Mouse (Mus musculus) MEL-GATA-1-ER (cell line): Measurements from ENCODE around the gene Espl1.

Experiments
- DNase-seq: peaks from one replicate; pipeline ENCODE4 v3.0.0-alpha.2; 2012; ENCODE audit warnings: low read depth; ENCODE audit errors: extremely low read depth

Gene Espl1

DNA sequence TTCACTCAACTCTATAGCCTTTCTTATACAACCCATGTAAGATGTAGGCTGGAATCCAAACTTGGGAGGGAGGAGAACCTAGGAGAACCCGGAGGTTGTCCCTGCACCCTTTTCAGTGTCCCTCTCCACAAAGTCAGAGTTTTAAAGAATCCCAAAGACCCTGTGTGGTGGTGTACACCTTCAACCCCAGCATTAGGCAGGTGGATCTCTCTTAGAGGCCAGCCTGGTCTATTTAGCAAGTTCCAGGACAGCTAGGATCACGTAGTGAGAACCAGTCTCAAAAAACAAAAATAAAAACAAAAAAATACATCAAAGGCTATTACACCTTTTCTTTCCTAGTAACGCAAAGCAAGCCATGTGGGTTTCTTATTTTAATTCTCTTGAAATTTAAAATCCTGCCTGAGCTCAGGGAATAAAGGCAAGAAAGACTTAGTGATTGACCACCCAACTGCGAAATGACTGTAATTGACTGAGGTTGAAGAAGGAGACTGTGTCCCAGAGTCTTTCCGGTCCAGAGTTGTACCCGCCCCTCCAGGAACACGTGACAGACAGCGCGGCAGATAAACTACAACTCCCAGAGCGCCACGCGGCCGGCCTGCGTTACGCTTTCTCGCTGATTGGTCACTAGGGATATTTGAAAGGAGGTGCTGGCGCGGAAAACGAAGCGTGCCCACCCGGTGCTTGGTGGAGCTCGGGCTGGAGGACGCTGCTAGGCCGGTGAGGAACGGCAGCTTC lies at the start of gene Espl1:
Espl1 (plus strand) TSS at position 634 of the 735 bp plus-strand sequence.
- peak; percentile 98 for DNase-seq

- peak; percentile 85 for DNase-seq
Observed at GRCm38 (mm10) chr15:102246866-102247251, 49.2 kb upstream of the Espl1 start.

GRCm38 (mm10) chr15:102247252-102248130 lies 48.6 kb upstream of the Espl1 start:
- DNase-seq = peak; percentile 61

DNA sequence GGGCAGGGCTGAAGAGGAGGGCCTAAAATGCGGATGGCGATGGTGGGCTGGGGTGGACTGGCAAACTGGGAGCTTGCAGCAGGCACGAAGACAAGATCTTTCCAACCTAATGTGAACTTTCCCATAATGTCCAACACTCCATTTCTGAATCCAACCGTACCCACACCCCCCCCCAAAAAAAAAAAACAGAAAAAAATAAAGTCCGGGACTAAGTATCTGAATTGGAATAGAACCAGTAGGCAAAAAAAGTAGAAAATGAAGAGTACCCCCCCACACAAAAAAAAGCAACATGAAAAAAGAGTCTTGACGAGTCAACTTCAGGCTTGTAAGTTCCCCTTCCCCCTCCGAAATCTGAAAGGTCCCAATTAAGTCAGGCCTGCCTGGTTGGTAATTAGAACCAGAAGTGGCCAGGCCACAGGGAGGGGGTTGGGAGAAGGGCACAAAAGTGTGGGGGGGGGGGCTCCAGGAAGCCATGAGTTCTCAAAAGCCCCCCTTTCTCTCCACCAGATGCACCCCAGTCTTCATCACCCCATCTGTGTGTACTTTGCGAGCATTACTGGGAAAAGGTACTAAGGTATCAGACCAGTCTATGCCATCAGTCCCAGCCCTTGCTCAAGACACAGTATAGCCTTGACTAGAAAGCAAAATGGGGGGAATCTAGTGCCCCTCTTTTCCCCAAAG lies 47.8 kb upstream of the Espl1 start:
- DNase-seq = no peak

DNA sequence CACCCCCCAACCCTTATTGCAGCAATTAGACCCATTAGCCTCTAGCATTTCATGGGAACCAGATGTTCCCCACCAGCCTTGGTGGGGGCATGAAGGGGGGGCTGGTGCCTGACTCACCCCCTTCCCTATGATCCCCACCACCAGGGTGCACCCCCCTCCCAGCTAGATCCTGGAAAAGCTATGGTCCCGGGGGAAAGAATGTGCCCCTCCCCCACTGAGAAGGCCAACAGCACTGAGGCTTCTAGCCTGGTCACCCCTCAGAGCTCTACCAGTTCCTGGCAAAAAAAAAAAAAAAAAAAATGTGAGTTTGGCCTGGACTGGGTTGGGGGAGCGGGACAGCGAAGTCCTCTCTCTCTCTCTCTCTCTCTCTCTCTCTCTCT lies 47.3 kb upstream of the Espl1 start:
- DNase-seq = no peak

GRCm38 (mm10) chr15:102249251-102249691 lies 46.8 kb upstream of the Espl1 start:
- no peak for DNase-seq

- DNase-seq = no peak
Observed at GRCm38 (mm10) chr15:102249967-102250366, 46.1 kb upstream of the Espl1 start.

- DNase-seq = no peak
Observed at GRCm38 (mm10) chr15:102250521-102250920, 45.5 kb upstream of the Espl1 start.

DNA sequence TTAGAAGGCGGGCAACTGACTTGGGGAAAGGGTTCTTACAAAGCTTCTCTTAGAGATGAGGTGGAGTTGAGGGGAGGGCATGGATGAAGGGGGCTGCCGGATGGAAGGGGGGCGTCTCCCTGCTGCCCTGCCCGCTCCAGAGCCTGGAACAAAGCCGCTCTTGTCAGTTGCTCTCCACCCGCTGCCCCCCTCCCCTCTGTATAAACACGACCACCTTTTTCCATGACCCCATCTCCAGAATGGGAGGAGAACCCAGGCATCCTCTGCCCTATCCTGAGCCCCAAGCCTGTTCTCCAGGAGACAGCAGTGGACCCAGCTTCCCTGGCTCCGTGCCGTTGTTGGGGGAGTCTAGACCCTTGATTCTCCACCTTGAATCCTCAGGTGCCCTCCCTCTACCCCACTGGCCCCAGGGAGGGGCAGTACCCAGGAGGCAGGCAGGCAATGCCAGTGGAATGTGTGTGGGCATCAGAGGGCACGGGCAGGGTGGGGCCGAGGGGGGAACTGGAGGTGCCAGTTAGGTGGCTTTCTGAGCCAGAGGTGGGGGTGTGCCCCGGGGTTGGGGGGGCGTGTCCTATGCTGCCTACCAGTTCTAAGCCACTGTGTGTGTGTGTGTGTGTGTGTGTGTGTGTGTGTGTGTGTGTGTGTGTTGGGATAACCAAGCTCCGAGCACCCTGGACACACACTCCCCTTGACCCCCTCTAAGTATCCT lies 40.4 kb upstream of the Espl1 start:
- no peak for DNase-seq

DNA sequence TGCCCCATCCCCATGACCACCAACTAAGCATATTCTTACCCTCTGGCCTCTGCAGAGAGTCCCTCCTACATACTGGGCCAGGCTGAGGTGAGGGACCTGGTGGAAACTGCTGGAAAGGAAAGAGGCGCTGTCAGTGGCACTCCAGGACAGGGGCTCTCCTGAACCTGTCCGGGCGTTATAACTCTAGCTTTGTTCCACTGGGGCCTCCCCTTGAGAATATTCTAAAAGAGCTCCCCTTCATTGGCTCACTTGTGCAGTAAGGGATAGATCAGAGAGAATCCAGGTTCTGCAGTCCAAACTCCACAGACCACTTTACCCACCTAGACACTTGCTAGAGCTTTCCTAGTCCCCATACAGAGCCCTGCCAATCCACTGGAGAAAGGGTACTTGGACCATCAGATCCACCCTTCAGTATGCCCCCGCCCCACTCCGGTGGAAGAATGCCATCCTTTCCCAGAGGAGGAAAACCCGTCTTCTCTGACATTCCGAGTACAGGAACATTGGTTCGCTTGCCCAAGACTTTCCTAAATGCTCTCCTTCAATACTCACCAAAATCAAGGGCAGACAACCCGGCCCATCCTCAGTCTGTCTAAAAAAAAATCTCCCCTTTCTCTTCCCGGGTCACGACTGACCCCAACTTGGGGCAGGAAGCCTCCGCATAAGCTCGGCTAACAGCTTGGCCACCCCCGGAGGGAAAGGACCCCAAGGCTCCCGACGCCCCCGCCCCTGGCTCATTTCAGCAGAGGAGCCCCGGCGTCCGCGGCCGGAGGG lies 39.5 kb upstream of the Espl1 start:
- DNase-seq = no peak

DNA sequence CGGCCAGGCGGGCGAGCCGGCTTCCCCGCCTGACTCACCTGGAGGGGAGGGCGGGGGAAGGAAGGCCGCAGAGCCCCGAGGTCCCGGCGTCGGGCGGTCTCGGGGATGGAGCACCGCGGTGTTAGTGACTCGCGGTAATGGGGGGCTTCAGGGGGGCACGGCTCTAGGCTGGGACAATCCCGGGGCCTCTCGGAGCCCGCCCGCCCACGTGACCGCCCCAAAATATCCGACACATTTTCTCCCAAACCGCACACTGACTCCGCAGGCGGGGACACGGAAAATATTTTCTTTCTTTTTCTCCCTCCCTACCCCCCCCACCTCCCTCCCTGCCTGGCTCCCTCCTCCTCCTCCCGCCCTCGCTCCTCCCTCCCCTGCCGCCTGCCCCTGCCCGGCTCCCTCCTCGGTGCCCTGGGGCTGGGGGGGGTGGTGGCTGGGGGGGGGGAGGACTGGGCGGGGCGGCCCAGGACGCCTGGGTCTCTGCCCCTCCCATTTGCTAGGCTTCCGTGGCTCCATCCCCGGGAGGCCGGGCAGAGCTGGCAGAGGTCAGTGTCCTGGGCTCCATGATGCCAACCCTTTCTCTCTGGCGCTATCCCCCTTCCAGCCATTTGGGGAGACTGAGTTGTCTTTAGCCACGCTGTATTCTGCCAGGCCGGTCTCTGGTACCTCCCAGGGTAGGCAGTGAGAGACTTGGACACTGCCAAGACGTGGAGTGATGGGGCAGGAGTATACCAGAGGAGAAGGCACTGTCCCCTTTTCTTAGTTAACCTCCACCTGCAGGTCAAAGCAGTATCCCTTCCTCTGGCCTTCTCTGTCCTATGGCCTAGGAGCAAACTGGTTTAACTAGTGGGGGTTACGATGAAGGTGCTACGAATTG lies 38.6 kb upstream of the Espl1 start, which contains the start of gene Rarg:
Rarg (minus strand) TSS at position 316 of the 874 bp plus-strand sequence.
- DNase-seq = no peak

GRCm38 (mm10) chr15:102258076-102258470 lies 38.0 kb upstream of the Espl1 start:
- no peak for DNase-seq

- DNase-seq = no peak
Observed at GRCm38 (mm10) chr15:102258581-102259253, 37.3 kb upstream of the Espl1 start.

DNA sequence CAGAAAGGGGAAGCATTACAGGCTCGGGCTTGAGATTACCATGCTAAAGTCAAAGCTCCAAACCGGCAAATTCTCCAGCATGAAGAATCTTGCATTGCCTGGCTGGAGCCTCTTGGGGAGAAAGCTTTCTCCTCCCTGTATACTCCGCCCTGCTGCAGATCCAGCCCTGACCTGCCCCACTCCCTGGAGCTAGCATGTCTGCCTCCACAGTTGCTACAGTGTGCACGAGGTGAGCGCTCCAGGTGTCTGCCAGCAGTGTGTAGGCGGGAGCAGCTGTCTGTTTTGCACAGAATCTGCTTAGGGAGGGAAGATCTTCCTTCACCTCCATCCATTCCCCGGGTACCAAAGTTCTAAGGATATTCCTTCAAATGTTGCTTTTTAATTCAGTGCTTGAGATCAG lies 33.5 kb upstream of the Espl1 start:
- no peak for DNase-seq

DNA sequence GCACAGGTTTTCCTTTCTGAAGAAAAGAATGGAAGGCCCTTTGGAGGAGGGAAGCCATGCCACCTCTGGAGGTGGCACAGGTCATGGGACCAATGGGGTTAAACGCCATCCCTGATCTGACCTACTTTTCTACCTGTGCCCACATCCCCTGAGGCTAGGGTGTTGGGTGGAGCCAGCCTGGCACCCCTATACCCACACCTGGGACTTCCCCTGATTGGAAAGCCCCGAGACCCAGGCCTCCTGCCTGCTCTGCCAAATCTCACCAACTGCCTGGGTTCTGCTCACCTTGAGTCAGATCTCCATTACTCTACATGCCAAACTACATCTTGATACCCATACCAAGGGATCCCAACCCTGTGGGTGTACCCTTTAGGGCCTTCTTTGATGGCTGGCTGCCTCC lies 33.0 kb upstream of the Espl1 start:
- DNase-seq = no peak

DNA sequence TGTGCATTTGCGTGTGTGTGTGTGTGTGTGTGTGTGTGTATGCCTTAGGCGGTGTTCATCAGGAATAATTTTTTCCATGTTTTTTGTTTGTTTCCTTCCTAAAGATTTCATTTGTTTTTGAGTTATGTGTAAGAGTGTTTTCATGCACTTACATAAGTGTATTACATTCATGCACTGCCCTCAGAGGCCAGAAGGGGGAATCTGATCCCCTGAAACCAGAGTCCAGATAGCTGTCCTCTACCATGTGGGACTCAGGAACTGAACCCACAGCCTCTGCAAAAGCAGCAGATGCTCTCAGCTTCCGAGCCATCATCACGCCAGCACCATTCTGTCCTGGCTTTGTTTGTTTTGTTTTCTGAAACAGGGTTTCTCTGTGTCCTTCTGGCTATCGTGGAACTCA lies 30.5 kb upstream of the Espl1 start:
- no peak for DNase-seq

- no peak for DNase-seq
Observed at GRCm38 (mm10) chr15:102270274-102270960, 25.6 kb upstream of the Espl1 start, which contains the start of gene Gm9918. Gene Gm9918 (plus strand): TSS chr15:102270563.

- DNase-seq = no peak
Observed at GRCm38 (mm10) chr15:102271441-102271840, 24.6 kb upstream of the Espl1 start.
